Comparison of ENCODE assay signal across 35 mouse cellular contexts in the genomic region with DNA sequence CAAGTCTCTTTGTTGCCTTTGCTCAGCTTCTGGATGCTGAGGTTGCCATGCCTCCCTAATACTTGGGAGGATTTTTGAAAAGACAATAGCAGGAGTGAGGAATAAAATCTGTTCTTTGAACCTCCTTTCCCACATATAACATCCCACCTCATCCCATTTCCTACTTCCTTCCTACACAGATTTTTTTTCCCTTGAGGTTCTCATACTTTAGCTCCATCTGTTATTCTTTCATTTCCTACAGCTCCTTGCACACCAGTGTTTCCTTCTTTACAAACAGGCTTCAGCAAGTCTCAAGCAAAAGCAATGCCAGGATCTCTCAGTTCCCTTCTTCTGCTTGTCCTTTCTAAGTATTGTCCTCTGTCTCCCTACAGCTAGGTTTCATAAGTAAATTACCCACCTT.
"Had no signal": no experiment of that assay in that cellular context is flagged by ENCODE, and none has a peak within 500 bp of the region (broad histone marks: within the 10 kb centered on the region; RNA-seq: fewer than 3 reads in every experiment).

No protein-coding gene starts in this region.

- H3K36me3 ChIP-seq: heart, embryonic 12.5 days; heart, embryonic 13.5 days; heart, embryonic 15.5 days; hindbrain, embryonic 10.5 days; hindbrain, embryonic 12.5 days; hindbrain, embryonic 13.5 days; hindbrain, embryonic 15.5 days; intestine, embryonic 15.5 days; kidney, embryonic 15.5 days had no signal

- H3K27me3 ChIP-seq: heart, embryonic 12.5 days; heart, embryonic 13.5 days; heart, embryonic 15.5 days; hindbrain, embryonic 12.5 days; hindbrain, embryonic 13.5 days; hindbrain, embryonic 15.5 days; intestine, embryonic 15.5 days; kidney, embryonic 15.5 days had no signal

- H3K27ac ChIP-seq: heart, embryonic 13.5 days; heart, embryonic 15.5 days; hindbrain, embryonic 10.5 days; hindbrain, embryonic 12.5 days; hindbrain, embryonic 13.5 days; hindbrain, embryonic 14.5 days; hindbrain, embryonic 15.5 days; hindbrain, postnatal 0 days; intestine, embryonic 15.5 days; kidney, embryonic 15.5 days; kidney, postnatal 0 days; layer of hippocampus, adult 2 months; left cerebral cortex, adult 2 months had no signal

- H3K4me3 ChIP-seq: heart, embryonic 12.5 days; heart, embryonic 13.5 days; heart, embryonic 15.5 days; hindbrain, embryonic 10.5 days; hindbrain, embryonic 12.5 days; hindbrain, embryonic 13.5 days; hindbrain, embryonic 15.5 days; intestine, embryonic 15.5 days; kidney, embryonic 15.5 days; layer of hippocampus, adult 2 months; left cerebral cortex, adult 2 months had no signal

- H3K9ac ChIP-seq: heart, embryonic 12.5 days; heart, embryonic 13.5 days; heart, embryonic 15.5 days; hindbrain, embryonic 12.5 days; hindbrain, embryonic 13.5 days; hindbrain, embryonic 14.5 days; hindbrain, embryonic 15.5 days; intestine, embryonic 15.5 days; kidney, embryonic 15.5 days had no signal

- H3K4me1 ChIP-seq: heart, embryonic 12.5 days; heart, embryonic 13.5 days; heart, embryonic 15.5 days; hindbrain, embryonic 10.5 days; hindbrain, embryonic 12.5 days; hindbrain, embryonic 13.5 days; hindbrain, embryonic 15.5 days; intestine, embryonic 15.5 days; kidney, embryonic 15.5 days had no signal

- H3K9me3 ChIP-seq: heart, embryonic 12.5 days; heart, embryonic 13.5 days; heart, embryonic 15.5 days; hindbrain, embryonic 10.5 days; hindbrain, embryonic 12.5 days; hindbrain, embryonic 13.5 days; hindbrain, embryonic 15.5 days; intestine, embryonic 15.5 days; kidney, embryonic 15.5 days had no signal

- H3K4me2 ChIP-seq: heart, embryonic 11.5 days; heart, embryonic 12.5 days; heart, embryonic 13.5 days; heart, embryonic 15.5 days; hindbrain, embryonic 12.5 days; hindbrain, embryonic 13.5 days; hindbrain, embryonic 14.5 days; hindbrain, embryonic 15.5 days; intestine, embryonic 15.5 days; kidney, embryonic 15.5 days had no signal

- DNase-seq: heart, postnatal 10 days; heart, postnatal 14 days; heart, postnatal 36 days; heart, postnatal 4 days; kidney, adult 11 months; kidney, adult 18-20 months; kidney, adult 2 months; kidney, adult 8-10 months; kidney, adult 9 months; kidney, postnatal 10 days; kidney, postnatal 14 days; kidney, postnatal 25 days; kidney, postnatal 36 days; kidney, postnatal 4 days; layer of hippocampus, adult 9-11 months; layer of hippocampus, postnatal 36 days had no signal

- ATAC-seq: hindbrain, embryonic 16.5 days; hindbrain, postnatal 0 days; inflammation-experienced regulatory T-cells, adult 6 months; intestine, embryonic 15.5 days; intestine, embryonic 16.5 days; intestine, postnatal 0 days had no signal
